In the genomic region with DNA sequence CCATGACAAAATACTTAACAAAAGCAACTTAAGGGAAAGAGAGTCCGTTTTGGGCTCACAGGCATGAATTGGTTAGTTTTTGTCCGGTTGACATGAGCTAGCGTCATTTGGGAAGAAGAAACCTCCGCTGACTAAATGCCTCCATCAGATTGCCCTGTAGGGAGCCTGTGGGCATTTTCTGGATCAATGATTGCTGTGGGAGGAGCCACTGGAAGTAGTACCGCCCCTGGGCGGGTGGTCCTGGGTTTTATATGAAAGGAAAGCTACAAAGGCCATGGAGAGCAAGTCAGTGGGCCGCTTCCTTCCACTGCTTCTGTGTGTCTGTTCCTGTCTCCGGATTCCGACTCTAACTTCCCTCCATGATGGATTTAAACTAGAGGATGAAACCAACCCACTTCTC, we compare ENCODE assay signal across 19 mouse cellular contexts. TPM values are rescaled to one million over a fixed set of nuclear protein-coding genes. Genes with fewer than 3 reads are reported as not detected.
"Had no signal": no experiment of that assay in that cellular context is flagged by ENCODE, and none has a peak within 500 bp of the region (broad histone marks: within the 10 kb centered on the region; RNA-seq: fewer than 3 reads in every experiment).

No protein-coding gene starts in this region.

- DNase-seq: kidney, adult 18-20 months; kidney, postnatal 10 days; kidney, postnatal 4 days; liver; liver, embryonic 13.5 days; liver, postnatal 0 days; lung, postnatal 14 days; right cerebral cortex, adult 18-20 months; thymus, adult 18-20 months; thymus, postnatal 14 days had no signal

- ATAC-seq: liver, postnatal 0 days; midbrain, embryonic 15.5 days had no signal

- H3K4me3 ChIP-seq: liver, embryonic 13.5 days; megakaryocyte, embryonic 14.5 days had no signal

- H3K36me3 ChIP-seq: limb, embryonic 12.5 days; liver, embryonic 13.5 days; lung, embryonic 15.5 days; midbrain, embryonic 15.5 days; neural tube, embryonic 12.5 days had no signal

- H3K27ac ChIP-seq: layer of hippocampus, adult 2 months; limb, embryonic 12.5 days; liver, embryonic 13.5 days; lung, embryonic 15.5 days; macrophage; midbrain, embryonic 15.5 days; neural tube, embryonic 12.5 days; stomach, postnatal 0 days had no signal

- H3K4me2 ChIP-seq: liver, embryonic 13.5 days had no signal

- H3K4me1 ChIP-seq: liver, embryonic 13.5 days; megakaryocyte, embryonic 14.5 days had no signal

- H3K9me3 ChIP-seq: limb, embryonic 12.5 days; liver, embryonic 13.5 days; lung, embryonic 15.5 days; midbrain, embryonic 15.5 days; neural tube, embryonic 12.5 days had no signal

- H3K9ac ChIP-seq: limb, embryonic 12.5 days; liver, embryonic 13.5 days; liver, postnatal 0 days; lung, embryonic 15.5 days had no signal

RNA-seq across cellular contexts. Expression of a gene that starts 0.9 kb away (rescaled TPM):
- total RNA-seq: neutrophil, adult 5-6 weeks had no signal
- polyA plus RNA-seq: liver, postnatal 0 days; macrophage had no signal
